Mouse (Mus musculus): ENCODE measurements around the gene Gata3. TPM values are rescaled to one million over a fixed set of nuclear protein-coding genes. Genes with fewer than 3 reads are reported as not detected.

The Gata3 gene
- polyA plus RNA-seq, 1 experiment from 2014 or later: 21.7 TPM

- Histone ChIP-seq H3K9me3 (no peaks in the 10 kb centered on the region), H3K4me1 (peaks cover 41% of the 10 kb centered on the region), H3K27me3 (ENCODE audit: insufficient read depth, poor library complexity, severe bottlenecking) (peaks cover 87% of the 10 kb centered on the region), H3K36me3 (no peaks in the 10 kb centered on the region), H3K27ac (no peak overlapping the region), H3K4me3 (peak overlapping the region; percentile 71)
- 2% methylated on average over 27 of the region's 27 CpGs for WGBS
- DNase-seq (ENCODE audit: low spot score): no peak
Observed at GRCm38 (mm10) chr2:9883803-9884532, 5.9 kb downstream of the Gata3 start.

DNA sequence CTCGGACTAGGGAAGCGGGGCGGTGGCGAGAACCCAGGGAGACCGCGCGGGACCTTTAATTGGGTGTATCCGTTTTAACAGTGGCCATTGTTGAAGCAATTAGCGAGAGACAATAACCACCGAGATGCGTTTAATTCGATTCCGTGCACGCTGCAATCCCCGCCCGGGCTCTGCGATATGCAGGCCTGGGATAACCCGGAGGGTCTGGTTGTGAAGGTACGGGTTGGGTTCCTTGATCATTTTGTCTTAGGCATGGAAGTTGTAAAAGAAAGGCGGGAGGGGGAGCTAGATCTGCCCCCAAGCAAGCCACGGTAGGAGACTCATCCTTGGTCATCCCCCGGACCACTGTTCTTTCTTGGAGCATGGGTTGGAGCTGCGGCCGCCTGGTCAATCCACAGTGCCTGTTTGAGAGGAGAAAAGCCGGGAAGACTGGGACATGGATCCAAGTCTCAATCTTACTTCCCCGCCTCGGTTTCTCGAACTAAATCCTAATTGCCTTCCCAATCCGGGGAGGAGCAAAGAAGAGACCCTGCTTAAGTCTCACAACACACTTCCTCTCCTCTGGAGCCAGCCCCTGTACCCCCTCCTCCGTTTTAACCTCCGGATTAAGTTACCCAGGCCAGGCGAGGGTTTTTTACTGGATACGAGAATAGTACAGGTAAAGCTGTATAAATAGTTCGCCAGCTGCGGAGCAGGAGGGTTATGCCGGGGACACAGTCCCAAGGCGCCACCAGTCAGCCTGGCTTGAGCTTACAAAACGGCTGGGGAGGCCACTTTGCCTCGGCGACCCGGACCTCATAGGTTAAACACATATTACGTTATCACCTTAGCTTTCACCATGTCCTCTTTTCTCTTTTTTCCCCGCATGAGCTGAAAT lies 6.7 kb downstream of the Gata3 start:
- peak overlapping the region; percentile 71 for H3K4me3 ChIP-seq
- H3K27ac ChIP-seq: peak overlapping the region; percentile 89
- peaks cover 82% of the 10 kb centered on the region for H3K27me3 ChIP-seq (ENCODE audit: insufficient read depth, poor library complexity, severe bottlenecking)
- H3K4me1 ChIP-seq: peaks cover 38% of the 10 kb centered on the region
- WGBS: under 1% methylated on average over 43 of the region's 43 CpGs
- no peak for DNase-seq (ENCODE audit: low spot score)
- no peaks in the 10 kb centered on the region for H3K36me3 ChIP-seq
- H3K9me3 ChIP-seq: no peaks in the 10 kb centered on the region

DNA sequence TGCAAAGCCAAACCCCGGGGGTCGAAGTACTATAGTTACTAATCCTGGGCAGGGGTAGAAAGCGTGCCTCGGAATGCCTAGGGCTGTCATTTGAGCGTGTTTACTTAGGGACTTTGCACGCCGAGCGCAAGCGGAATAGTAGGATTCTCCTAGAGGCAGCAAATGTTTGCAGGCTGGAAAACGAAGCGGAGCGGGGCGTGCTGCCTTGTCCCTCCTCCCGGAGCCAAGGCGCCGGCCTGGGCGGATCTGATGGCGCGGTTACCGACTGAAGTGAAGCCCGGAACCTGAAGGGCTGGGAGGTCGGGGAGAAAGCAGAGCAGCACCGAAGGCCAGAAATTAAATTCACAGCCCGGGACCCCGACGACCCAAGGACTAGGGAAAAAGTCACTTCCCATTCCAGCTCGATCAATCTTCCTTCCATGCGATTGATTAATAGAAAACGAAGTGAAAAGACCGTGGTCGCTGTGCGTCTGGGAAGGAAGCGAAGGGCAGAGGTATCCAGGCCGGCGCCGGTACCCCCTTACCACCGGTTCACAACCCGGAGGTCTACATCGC lies 7.4 kb downstream of the Gata3 start:
- Histone ChIP-seq H3K27me3 (ENCODE audit: insufficient read depth, poor library complexity, severe bottlenecking) (peaks cover 76% of the 10 kb centered on the region), H3K4me3 (peak overlapping the region; percentile 71), H3K9me3 (no peaks in the 10 kb centered on the region), H3K4me1 (peaks cover 39% of the 10 kb centered on the region), H3K27ac (peak overlapping the region; percentile 89), H3K36me3 (no peaks in the 10 kb centered on the region)
- no peak for DNase-seq (ENCODE audit: low spot score)
- under 1% methylated on average over 39 of the region's 39 CpGs for WGBS

GRCm38 (mm10) chr2:9881611-9882023 lies 8.2 kb downstream of the Gata3 start:
- H3K9me3 ChIP-seq: no peaks in the 10 kb centered on the region
- WGBS: 2% methylated on average over 13 of the region's 13 CpGs
- peak overlapping the region; percentile 71 for H3K4me3 ChIP-seq
- H3K27ac ChIP-seq: peak overlapping the region; percentile 89
- peaks cover 46% of the 10 kb centered on the region for H3K4me1 ChIP-seq
- no peak for DNase-seq (ENCODE audit: low spot score)
- no peaks in the 10 kb centered on the region for H3K36me3 ChIP-seq
- H3K27me3 ChIP-seq (ENCODE audit: insufficient read depth, poor library complexity, severe bottlenecking): peaks cover 76% of the 10 kb centered on the region

DNA sequence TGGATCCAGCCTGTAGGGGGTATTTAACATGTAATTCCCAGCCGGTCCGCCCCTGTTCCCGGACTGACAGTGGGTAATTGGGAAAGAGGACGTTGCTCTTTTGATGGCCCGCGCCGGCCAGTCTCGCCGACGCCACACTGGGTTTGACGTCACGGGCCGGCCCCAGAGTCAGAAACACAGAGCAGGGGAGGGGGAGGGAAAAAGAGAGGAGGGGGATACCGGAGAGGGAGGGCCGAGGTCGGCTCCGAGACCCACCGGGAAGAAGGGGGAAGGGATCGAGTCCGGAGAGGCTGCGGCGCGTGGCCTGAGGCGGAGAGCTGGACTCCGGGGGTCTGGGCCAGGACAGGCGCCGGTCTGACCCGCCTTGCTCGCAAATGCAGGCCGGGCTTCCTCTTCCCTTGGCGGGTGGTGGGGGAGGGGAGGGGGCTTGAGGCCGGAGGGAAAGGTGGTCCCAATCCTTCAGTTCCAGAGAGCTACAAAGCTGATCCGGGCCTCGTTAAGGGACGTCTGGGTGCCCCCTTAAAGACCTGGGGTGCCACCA lies 8.7 kb downstream of the Gata3 start, which contains the start of gene 4930412O13Rik:
Gene 4930412O13Rik (plus strand): TSS at position 202 of the 541 bp plus-strand sequence.
- peak within 1 kb of the TSS; percentile 71 for H3K4me3 ChIP-seq
- peaks cover 76% of the 10 kb centered on the region for H3K27me3 ChIP-seq (ENCODE audit: insufficient read depth, poor library complexity, severe bottlenecking)
- DNase-seq (ENCODE audit: low spot score): no peak
- no peaks in the 10 kb centered on the region for H3K36me3 ChIP-seq
- peaks cover 46% of the 10 kb centered on the region for H3K4me1 ChIP-seq
- under 1% methylated on average over 34 of the region's 35 CpGs for WGBS
- peak within 1 kb of the TSS; percentile 89 for H3K27ac ChIP-seq
- no peaks in the 10 kb centered on the region for H3K9me3 ChIP-seq

GRCm38 (mm10) chr2:9880271-9880670 lies 9.6 kb downstream of the Gata3 start:
- Histone ChIP-seq H3K27me3 (ENCODE audit: insufficient read depth, poor library complexity, severe bottlenecking) (peaks cover 76% of the 10 kb centered on the region), H3K4me1 (peaks cover 46% of the 10 kb centered on the region), H3K36me3 (no peaks in the 10 kb centered on the region), H3K4me3 (peak overlapping the region; percentile 71), H3K27ac (no peak overlapping the region), H3K9me3 (no peaks in the 10 kb centered on the region)
- DNase-seq (ENCODE audit: low spot score): no peak
- 5% methylated on average over 11 of the region's 11 CpGs for WGBS

GRCm38 (mm10) chr2:9879493-9879892 lies 10.3 kb downstream of the Gata3 start:
- no peaks in the 10 kb centered on the region for H3K9me3 ChIP-seq
- peaks cover 76% of the 10 kb centered on the region for H3K27me3 ChIP-seq (ENCODE audit: insufficient read depth, poor library complexity, severe bottlenecking)
- peak overlapping the region; percentile 71 for H3K4me3 ChIP-seq
- WGBS: under 1% methylated on average over 21 of the region's 21 CpGs
- H3K36me3 ChIP-seq: 0 out of 2 replicates have a peak, but pooled peaks cover 2% of the 10 kb centered on the region
- peak; percentile 98 for DNase-seq (ENCODE audit: low spot score)
- peak overlapping the region; percentile 73; the same call in 1 of the 2 replicates for H3K27ac ChIP-seq
- peaks cover 52% of the 10 kb centered on the region for H3K4me1 ChIP-seq

DNA sequence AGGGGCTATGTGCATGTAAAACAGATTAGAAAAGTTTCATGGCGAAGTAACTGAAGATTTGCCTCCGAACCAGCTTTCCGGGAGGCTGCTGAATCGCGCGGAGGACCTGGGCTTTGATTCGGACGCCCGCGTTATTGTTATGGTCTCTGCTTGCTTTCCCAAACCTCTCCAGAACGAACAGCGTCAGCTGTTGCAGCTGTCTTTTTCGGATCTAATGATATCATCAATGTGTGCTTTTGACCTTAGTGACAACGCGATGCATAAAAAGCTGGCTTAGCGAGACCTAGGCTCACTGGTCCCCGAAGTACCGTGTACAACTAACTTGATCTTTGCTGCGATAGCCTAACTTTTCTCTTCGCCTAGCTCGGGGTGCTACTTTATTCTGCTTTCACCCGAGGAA lies 10.7 kb downstream of the Gata3 start:
- H3K27ac ChIP-seq: peak overlapping the region; percentile 73; the same call in 1 of the 2 replicates
- H3K36me3 ChIP-seq: 0 out of 2 replicates have a peak, but pooled peaks cover 4% of the 10 kb centered on the region
- DNase-seq (ENCODE audit: low spot score): no peak
- H3K4me1 ChIP-seq: peaks cover 52% of the 10 kb centered on the region
- H3K27me3 ChIP-seq (ENCODE audit: insufficient read depth, poor library complexity, severe bottlenecking): peaks cover 76% of the 10 kb centered on the region
- H3K4me3 ChIP-seq: peak overlapping the region; percentile 71
- no peaks in the 10 kb centered on the region for H3K9me3 ChIP-seq
- WGBS: under 1% methylated on average over 22 of the region's 22 CpGs

- peak overlapping the region; percentile 84 for H3K27ac ChIP-seq
- peaks cover 52% of the 10 kb centered on the region for H3K4me1 ChIP-seq
- no peaks in the 10 kb centered on the region for H3K9me3 ChIP-seq
- H3K27me3 ChIP-seq (ENCODE audit: insufficient read depth, poor library complexity, severe bottlenecking): peaks cover 76% of the 10 kb centered on the region
- H3K4me3 ChIP-seq: peak overlapping the region; percentile 71
- WGBS: under 1% methylated on average over 28 of the region's 33 CpGs
- 0 out of 2 replicates have a peak, but pooled peaks cover 4% of the 10 kb centered on the region for H3K36me3 ChIP-seq
- peak; percentile 90 for DNase-seq (ENCODE audit: low spot score)
Observed at GRCm38 (mm10) chr2:9878564-9879081, 11.2 kb downstream of the Gata3 start.

DNA sequence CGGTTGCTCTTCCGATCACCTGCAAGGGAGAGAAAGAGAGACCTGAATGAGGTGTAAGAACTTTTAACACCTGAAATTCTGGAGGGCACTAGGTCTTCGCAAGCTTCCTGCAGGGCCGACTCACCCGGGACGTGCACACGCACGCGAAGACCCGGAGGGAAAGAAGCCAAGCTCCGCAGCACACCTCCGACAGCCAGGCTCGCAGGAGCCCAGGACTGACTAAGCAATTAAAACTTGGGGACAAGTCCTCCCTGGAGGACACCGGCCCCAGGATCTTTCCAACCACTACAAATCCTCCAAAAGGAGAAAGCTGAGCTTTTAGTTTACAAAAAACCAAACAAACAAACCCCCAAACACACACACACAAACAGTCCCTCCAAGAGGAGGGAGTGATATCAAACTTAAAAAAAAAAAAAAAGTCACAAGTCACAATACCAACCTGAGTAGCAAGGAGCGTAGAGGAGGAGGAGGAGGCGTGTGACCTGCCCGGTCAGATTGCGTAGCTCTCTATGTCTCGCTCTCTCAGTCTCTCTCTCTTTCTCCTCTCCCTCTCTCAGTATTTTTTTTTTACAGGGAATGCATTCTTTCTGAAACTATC lies 11.8 kb downstream of the Gata3 start:
- H3K4me1 ChIP-seq: peaks cover 49% of the 10 kb centered on the region
- H3K36me3 ChIP-seq: 0 out of 2 replicates have a peak, but pooled peaks cover 4% of the 10 kb centered on the region
- WGBS: under 1% methylated on average over 19 of the region's 19 CpGs
- H3K9me3 ChIP-seq: no peaks in the 10 kb centered on the region
- H3K27ac ChIP-seq: peak overlapping the region; percentile 84; the same call in 1 of the 2 replicates
- H3K27me3 ChIP-seq (ENCODE audit: insufficient read depth, poor library complexity, severe bottlenecking): peaks cover 76% of the 10 kb centered on the region
- peak overlapping the region; percentile 71 for H3K4me3 ChIP-seq
- DNase-seq (ENCODE audit: low spot score): no peak

- Histone ChIP-seq H3K9me3 (no peaks in the 10 kb centered on the region), H3K27ac (peak overlapping the region; percentile 84), H3K36me3 (0 out of 2 replicates have a peak, but pooled peaks cover 4% of the 10 kb centered on the region), H3K27me3 (ENCODE audit: insufficient read depth, poor library complexity, severe bottlenecking) (peaks cover 74% of the 10 kb centered on the region), H3K4me3 (peak overlapping the region; percentile 71), H3K4me1 (peaks cover 49% of the 10 kb centered on the region)
- no peak for DNase-seq (ENCODE audit: low spot score)
- under 1% methylated on average over 35 of the region's 35 CpGs for WGBS
Observed at GRCm38 (mm10) chr2:9877326-9877690, 12.5 kb downstream of the Gata3 start.

Measured in heart, embryonic 10.5 days (tissue).